ENCODE assay signal across 8 mouse cellular contexts in the genomic region with DNA sequence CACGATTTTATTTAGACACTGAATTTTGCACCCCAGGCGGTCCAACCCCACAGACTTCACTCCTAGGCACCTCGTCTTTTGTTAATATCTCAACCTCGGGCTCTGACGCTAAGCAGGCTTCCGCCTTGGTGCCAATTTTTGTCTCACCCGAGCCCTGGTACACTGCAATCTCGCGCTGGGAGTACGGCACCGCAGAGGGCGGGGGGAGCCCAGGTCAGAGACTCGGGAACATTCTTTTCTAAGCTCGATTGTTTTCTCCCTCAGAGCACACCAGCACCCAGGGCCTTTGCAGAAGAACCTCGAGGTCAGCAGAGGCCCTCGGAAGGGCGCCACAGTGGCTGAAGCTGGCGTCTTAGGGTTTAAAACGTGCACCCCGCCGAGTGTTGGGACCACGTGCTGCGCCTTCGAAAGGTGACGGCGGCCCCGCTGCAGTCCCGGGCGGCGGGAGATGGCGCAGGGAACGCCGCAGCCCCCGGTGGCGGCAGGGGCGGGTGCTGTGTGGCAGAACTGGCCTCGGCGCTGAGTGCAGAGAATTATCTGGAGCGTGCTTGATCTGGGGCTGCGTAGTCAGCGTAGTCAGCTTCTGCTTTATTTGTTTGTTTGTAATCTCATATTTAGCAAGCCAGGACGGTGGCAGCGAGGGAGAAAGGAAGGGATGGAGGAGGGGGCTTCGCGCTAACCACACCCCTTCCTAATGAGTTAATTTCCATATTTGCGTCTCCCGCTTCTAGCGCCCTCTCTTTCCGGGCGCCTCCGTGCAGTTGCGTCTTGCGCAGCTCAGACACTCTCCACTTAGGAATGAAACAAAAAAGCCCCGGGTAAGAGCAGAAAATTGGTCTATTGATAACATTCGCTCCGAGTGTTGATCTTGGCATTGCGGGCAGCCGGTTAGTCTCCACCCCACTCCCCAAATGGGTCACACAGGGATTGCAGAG. TPM values are rescaled to one million over a fixed set of nuclear protein-coding genes. Genes with fewer than 3 reads are reported as not detected.
DNase-seq lines count a peak whose midpoint lies in the region; ATAC-seq and TF ChIP-seq lines count a peak whose summit lies in the region.

No protein-coding gene starts in this region.

- TF ChIP-seq POLR2A in thymus, adult 2 months (IDR thresholded peaks at IDR 0.05; ENCODE audit: control insufficient read depth, extremely low read depth, insufficient read depth, low read length, poor library complexity), result no peak

- peak overlapping the region; percentile 99 for H3K27ac ChIP-seq in forebrain, embryonic 10.5 days
- H3K27ac ChIP-seq in limb, embryonic 12.5 days, result no peak overlapping the region
- H3K27ac ChIP-seq in neural tube, embryonic 15.5 days (replicated peaks), result peak overlapping the region; percentile 78
- no peak overlapping the region for H3K27ac ChIP-seq in thymus, adult 2 months (ENCODE audit: control insufficient read depth, insufficient read depth, low read length)

- WGBS in forebrain, embryonic 10.5 days, result under 1% methylated on average over 58 of the region's 58 CpGs
- under 1% methylated on average over 58 of the region's 58 CpGs for WGBS in limb, embryonic 12.5 days
- WGBS in neural tube, embryonic 15.5 days, result under 1% methylated on average over 58 of the region's 58 CpGs
- WGBS in thymus, adult 2 months, result 9% methylated on average over 58 of the region's 58 CpGs

- H3K9ac ChIP-seq in limb, embryonic 12.5 days (replicated peaks), result no peak overlapping the region
- H3K9ac ChIP-seq in neural tube, embryonic 15.5 days (replicated peaks), result peak overlapping the region; percentile 18; the same call in 1 of the 2 replicates

- H3K4me1 ChIP-seq in E14TG2a.4 (replicated peaks; ENCODE audit: low read depth, low read length), result peaks cover 93% of the 10 kb centered on the region
- peaks cover 100% of the 10 kb centered on the region for H3K4me1 ChIP-seq in forebrain, embryonic 10.5 days
- H3K4me1 ChIP-seq in limb, embryonic 12.5 days (replicated peaks), result peaks cover 13% of the 10 kb centered on the region
- H3K4me1 ChIP-seq in neural tube, embryonic 15.5 days, result peaks cover 30% of the 10 kb centered on the region
- H3K4me1 ChIP-seq in thymus, adult 2 months (replicated peaks; ENCODE audit: control insufficient read depth, insufficient read depth, low read length), result no peaks in the 10 kb centered on the region; the same call in 1 of the 2 replicates

- TF ChIP-seq CTCF in E14TG2a.4 (conservative IDR thresholded peaks at IDR 0.05; ENCODE audit: low read length), result no peak
- no peak for TF ChIP-seq CTCF in thymus, adult 2 months (IDR thresholded peaks at IDR 0.05; ENCODE audit: borderline replicate concordance, control insufficient read depth, extremely low read depth, insufficient read depth, low read length, poor library complexity)

- peaks cover 13% of the 10 kb centered on the region for H3K36me3 ChIP-seq in E14TG2a.4 (ENCODE audit: insufficient read depth, low read length)
- no peaks in the 10 kb centered on the region for H3K36me3 ChIP-seq in forebrain, embryonic 10.5 days (replicated peaks)
- H3K36me3 ChIP-seq in limb, embryonic 12.5 days, result no peaks in the 10 kb centered on the region
- no peaks in the 10 kb centered on the region for H3K36me3 ChIP-seq in neural tube, embryonic 15.5 days
- no peaks in the 10 kb centered on the region for H3K36me3 ChIP-seq in thymus, adult 2 months (ENCODE audit: control insufficient read depth, insufficient read depth, low read length)

- ATAC-seq in limb, embryonic 12.5 days (ENCODE audit: insufficient number of reproducible peaks, insufficient read depth, low FRiP score, low TSS enrichment, low read depth), result 0 out of 2 replicates have a peak, but pooled peaks have one; percentile 48
- ATAC-seq in neural tube, embryonic 15.5 days (ENCODE audit: low FRiP score), result peak; percentile 22; the same call in 1 of the 2 replicates

- DNase-seq in cerebellum, postnatal 10 days, result peak; percentile 41 to 50
- DNase-seq in cerebellum, adult 8-10 months, result no peak
- DNase-seq in forebrain, embryonic 10.5 days (ENCODE audit: extremely low spot score, low spot score), result peak; percentile 76
- DNase-seq in thymus, postnatal 10 days (ENCODE audit: low spot score in 2 of 2), result no peak
- no peak for DNase-seq in thymus, adult 2 months

- H3K4me2 ChIP-seq in limb, embryonic 12.5 days, result peak overlapping the region; percentile 47
- peak overlapping the region; percentile 59 for H3K4me2 ChIP-seq in neural tube, embryonic 15.5 days

- H3K9me3 ChIP-seq in E14TG2a.4 (ENCODE audit: low read length), result no peaks in the 10 kb centered on the region
- H3K9me3 ChIP-seq in forebrain, embryonic 10.5 days, result no peaks in the 10 kb centered on the region
- H3K9me3 ChIP-seq in limb, embryonic 12.5 days, result no peaks in the 10 kb centered on the region
- H3K9me3 ChIP-seq in neural tube, embryonic 15.5 days (replicated peaks), result no peaks in the 10 kb centered on the region

- peak overlapping the region; percentile 79 for H3K4me3 ChIP-seq in E14TG2a.4 (replicated peaks; ENCODE audit: low read length)
- peak overlapping the region; percentile 79 for H3K4me3 ChIP-seq in forebrain, embryonic 10.5 days
- peak overlapping the region; percentile 26 for H3K4me3 ChIP-seq in limb, embryonic 12.5 days (replicated peaks)
- peak overlapping the region; percentile 33 for H3K4me3 ChIP-seq in neural tube, embryonic 15.5 days (replicated peaks)
- H3K4me3 ChIP-seq in thymus, adult 2 months (ENCODE audit: control insufficient read depth, insufficient read depth, low read length), result no peak overlapping the region

- H3K27me3 ChIP-seq in E14TG2a.4 (ENCODE audit: insufficient read depth, low read length), result peaks cover 24% of the 10 kb centered on the region
- peaks cover 99% of the 10 kb centered on the region for H3K27me3 ChIP-seq in forebrain, embryonic 10.5 days (ENCODE audit: poor library complexity, severe bottlenecking)
- peaks cover 96% of the 10 kb centered on the region for H3K27me3 ChIP-seq in limb, embryonic 12.5 days
- peaks cover 72% of the 10 kb centered on the region for H3K27me3 ChIP-seq in neural tube, embryonic 15.5 days (replicated peaks)
- H3K27me3 ChIP-seq in thymus, adult 2 months (ENCODE audit: control insufficient read depth, insufficient read depth, low read length), result peaks cover 14% of the 10 kb centered on the region; the same call in 1 of the 2 replicates

RNA-seq across cellular contexts. Expression of gene Sox2, which starts 13.8 kb away (rescaled TPM):
- polyA plus RNA-seq in forebrain, embryonic 10.5 days (2016; fragmentation: Nextera tagmentation; extraction: Ambion mirVana), result 29.2 and 29.3 TPM in 2 replicates
- 0.52 and 0.90 TPM in 2 replicates for polyA plus RNA-seq in limb, embryonic 12.5 days (2016; fragmentation: Nextera tagmentation; extraction: Ambion mirVana)
- 11.1 and 13.4 TPM in 2 replicates for polyA plus RNA-seq in neural tube, embryonic 15.5 days (2015; fragmentation: Nextera tagmentation; extraction: Ambion mirVana)
- polyA plus RNA-seq in thymus, adult 2 months (2012; rRNA removed), result 0.08 and 0.19 TPM in 2 replicates

Comparison
In these comparisons a context has a peak if more than half of its experiments do, and no peak if none do; other contexts are left out.
1. DNase-seq: peak in cerebellum, postnatal 10 days (2 of 2) and forebrain, embryonic 10.5 days (single experiment); none in cerebellum, adult 8-10 months (single experiment), thymus, postnatal 10 days (0 of 2) and thymus, adult 2 months (single experiment).
2. H3K27ac ChIP-seq: peak in forebrain, embryonic 10.5 days (single experiment) and neural tube, embryonic 15.5 days (single experiment); none in limb, embryonic 12.5 days (single experiment) and thymus, adult 2 months (single experiment).